Mouse (Mus musculus) stomach, postnatal 0 days (tissue): ENCODE data around the gene Sult6b2. TPM values are rescaled to one million over a fixed set of nuclear protein-coding genes. Genes with fewer than 3 reads are reported as not detected.

Experiments used
- ATAC-seq: fragments of 200-750 bp; cut with Nextera tagmentation; 2 replicates; pipeline ENCODE4 v1.8.0; 2017; ENCODE audit not compliant: low FRiP score, low TSS enrichment
- DNase-seq: peaks from one replicate; pipeline ENCODE4 v3.0.0-alpha.2; 2016; ENCODE audit warnings: low spot score
- H3K27ac ChIP-seq: fragments of 300-500 bp; sonication (generic); replicated peaks from 2 replicates; pipeline ENCODE4 v1.5.1; 2014; ENCODE audit warnings: mild to moderate bottlenecking, control low read depth
- H3K27me3 ChIP-seq: fragments of 300-500 bp; sonication (generic); 2 replicates; pipeline ENCODE4 v1.6.1; 2014; ENCODE audit warnings: low read length; ENCODE audit not compliant: control insufficient read depth, insufficient read depth
- H3K36me3 ChIP-seq: fragments of 300-500 bp; sonication (generic); 2 replicates; pipeline ENCODE4 v1.6.1; 2014; ENCODE audit warnings: low read length, mixed read lengths; ENCODE audit not compliant: control insufficient read depth, insufficient read depth
- H3K4me1 ChIP-seq: fragments of 300-500 bp; sonication (generic); replicated peaks from 2 replicates; pipeline ENCODE4 v1.6.1; 2014; ENCODE audit warnings: antibody characterized with exemption; ENCODE audit not compliant: control insufficient read depth, insufficient read depth
- H3K4me2 ChIP-seq: fragments of 300-500 bp; sonication (generic); replicated peaks from 2 replicates; pipeline ENCODE4 v1.6.1; 2014; ENCODE audit warnings: low read depth, mild to moderate bottlenecking, control low read depth, moderate library complexity
- H3K4me3 ChIP-seq: fragments of 300-500 bp; sonication (generic); 2 replicates; pipeline ENCODE4 v1.5.1; 2014; ENCODE audit warnings: low read depth, low read length, control low read depth
- H3K9ac ChIP-seq: fragments of 300-500 bp; sonication (generic); 2 replicates; pipeline ENCODE4 v1.6.1; 2014; ENCODE audit warnings: mild to moderate bottlenecking, low read length, control low read depth, mixed read lengths
- H3K9me3 ChIP-seq: fragments of 300-500 bp; sonication (generic); 2 replicates; pipeline ENCODE4 v1.6.1; 2016; ENCODE audit warnings: low read length; ENCODE audit not compliant: control insufficient read depth
- CTCF ChIP-seq: IDR thresholded peaks from 2 replicates; pipeline ENCODE4 v1.5.1; 2016; ENCODE audit warnings: antibody characterized with exemption, low read depth, mild to moderate bottlenecking, moderate library complexity
- EP300 ChIP-seq: optimal IDR thresholded peaks from 2 replicates; pipeline ENCODE3; 2016; ENCODE audit warnings: antibody characterized with exemption
- WGBS: fragments of 180-500 bp; shearing (Covaris S2); extraction: QIAGEN DNeasy Blood & Tissue Kit; methylation state at CpG from one replicate; pipeline ENCODE4 v1.1.7; 2014; 5-methylcytosine and 5-hydroxymethylcytosine counted together
- polyA plus RNA-seq: library from polyadenylated mRNA; unstranded; fragments of >200 nt; fragmentation: Nextera tagmentation; extraction: Ambion mirVana; gene quantifications from 2 replicates; pipeline ENCODE4 v1.2.1, GENCODE M21; 2015

The Sult6b2 gene
- polyA plus RNA-seq, 1 experiment from 2014 or later: not detected

- Histone ChIP-seq H3K4me1 (no peaks in the 10 kb centered on the region), H3K36me3 (no peaks in the 10 kb centered on the region), H3K9me3 (no peaks in the 10 kb centered on the region), H3K27ac (no peak overlapping the region), H3K4me3 (no peak overlapping the region), H3K27me3 (no peaks in the 10 kb centered on the region), H3K9ac (no peak overlapping the region), H3K4me2 (no peak overlapping the region)
- WGBS: 45% methylated on average over 18 of the region's 18 CpGs
- TF ChIP-seq CTCF (no peak), EP300 (no peak)
- peak; percentile 29 for DNase-seq
- ATAC-seq: no peak
These were observed 16.0 kb downstream of the Sult6b2 start for GRCm38 (mm10) chr6:142788042-142788987.

- no peak overlapping the region for H3K9ac ChIP-seq
- H3K9me3 ChIP-seq: no peaks in the 10 kb centered on the region
- TF ChIP-seq EP300 (no peak), CTCF (no peak)
- no peaks in the 10 kb centered on the region for H3K36me3 ChIP-seq
- 86% methylated on average over 21 of the region's 21 CpGs for WGBS
- H3K4me2 ChIP-seq: no peak overlapping the region
- H3K27ac ChIP-seq: no peak overlapping the region
- no peaks in the 10 kb centered on the region for H3K4me1 ChIP-seq
- no peaks in the 10 kb centered on the region for H3K27me3 ChIP-seq
- DNase-seq (no peak), ATAC-seq (no peak)
- H3K4me3 ChIP-seq: no peak overlapping the region
These were observed 18.2 kb downstream of the Sult6b2 start for GRCm38 (mm10) chr6:142786106-142786505.

GRCm38 (mm10) chr6:142785343-142785742 is 19.0 kb downstream of the Sult6b2 start:
- Histone ChIP-seq H3K4me3 (no peak overlapping the region), H3K9ac (no peak overlapping the region), H3K4me1 (no peaks in the 10 kb centered on the region), H3K4me2 (no peak overlapping the region), H3K36me3 (no peaks in the 10 kb centered on the region), H3K9me3 (no peaks in the 10 kb centered on the region), H3K27ac (no peak overlapping the region), H3K27me3 (no peaks in the 10 kb centered on the region)
- WGBS: 40% methylated on average over 4 of the region's 4 CpGs
- DNase-seq: peak; percentile 45
- ATAC-seq: 0 out of 2 replicates have a peak, but pooled peaks have one; percentile 24
- TF ChIP-seq CTCF (peak; percentile 80), EP300 (no peak)

- no peak for DNase-seq
- H3K4me1 ChIP-seq: no peaks in the 10 kb centered on the region
- no peak overlapping the region for H3K4me3 ChIP-seq
- no peak overlapping the region for H3K27ac ChIP-seq
- no peaks in the 10 kb centered on the region for H3K9me3 ChIP-seq
- TF ChIP-seq EP300: no peak
- H3K9ac ChIP-seq: no peak overlapping the region
- no peak overlapping the region for H3K4me2 ChIP-seq
- WGBS: 82% methylated on average over 7 of the region's 7 CpGs
- no peaks in the 10 kb centered on the region for H3K27me3 ChIP-seq
- H3K36me3 ChIP-seq: 0 out of 2 replicates have a peak, but pooled peaks cover 2% of the 10 kb centered on the region
- ATAC-seq: no peak
These were observed 23.0 kb downstream of the Sult6b2 start for GRCm38 (mm10) chr6:142781286-142781685.

GRCm38 (mm10) chr6:142780574-142781033 is 23.7 kb downstream of the Sult6b2 start:
- H3K36me3 ChIP-seq: 0 out of 2 replicates have a peak, but pooled peaks cover 2% of the 10 kb centered on the region
- ATAC-seq (no peak), DNase-seq (no peak)
- H3K27ac ChIP-seq: no peak overlapping the region
- H3K4me2 ChIP-seq: no peak overlapping the region
- H3K9ac ChIP-seq: no peak overlapping the region
- WGBS: 80% methylated on average over 4 of the region's 4 CpGs
- no peaks in the 10 kb centered on the region for H3K4me1 ChIP-seq
- no peak overlapping the region for H3K4me3 ChIP-seq
- H3K27me3 ChIP-seq: no peaks in the 10 kb centered on the region
- H3K9me3 ChIP-seq: no peaks in the 10 kb centered on the region
- TF ChIP-seq CTCF (no peak), EP300 (no peak)
